Mouse (Mus musculus): ENCODE data around the gene Casz1. TPM values are rescaled to one million over a fixed set of nuclear protein-coding genes. Genes with fewer than 3 reads are reported as not detected.

Gene Casz1
- total RNA-seq, 1 experiment from 2014 or later = 2.5 TPM

- no peak for ATAC-seq (replicated peaks; ENCODE audit: low read depth, poor library complexity, severe bottlenecking)
Observed at GRCm38 (mm10) chr4:148925589-148926359, 121.5 kb downstream of the Casz1 start.

GRCm38 (mm10) chr4:148926459-148926858 is 122.2 kb downstream of the Casz1 start:
- ATAC-seq (replicated peaks; ENCODE audit: low read depth, poor library complexity, severe bottlenecking) = no peak

- no peak for ATAC-seq (replicated peaks; ENCODE audit: low read depth, poor library complexity, severe bottlenecking)
Observed at GRCm38 (mm10) chr4:148928316-148928715, 124.1 kb downstream of the Casz1 start.

- no peak for ATAC-seq (replicated peaks; ENCODE audit: low read depth, poor library complexity, severe bottlenecking)
Observed at GRCm38 (mm10) chr4:148928876-148929275, 124.6 kb downstream of the Casz1 start.

GRCm38 (mm10) chr4:148930721-148931229 is 126.5 kb downstream of the Casz1 start:
- ATAC-seq (replicated peaks; ENCODE audit: low read depth, poor library complexity, severe bottlenecking) = no peak

- no peak for ATAC-seq (replicated peaks; ENCODE audit: low read depth, poor library complexity, severe bottlenecking)
Observed at GRCm38 (mm10) chr4:148933109-148933508, 128.9 kb downstream of the Casz1 start.

GRCm38 (mm10) chr4:148935211-148935610 is 131.0 kb downstream of the Casz1 start:
- no peak for ATAC-seq (replicated peaks; ENCODE audit: low read depth, poor library complexity, severe bottlenecking)

- no peak for ATAC-seq (replicated peaks; ENCODE audit: low read depth, poor library complexity, severe bottlenecking)
Observed at GRCm38 (mm10) chr4:148936111-148936510, 131.9 kb downstream of the Casz1 start.

- ATAC-seq (replicated peaks; ENCODE audit: low read depth, poor library complexity, severe bottlenecking) = no peak
Observed at GRCm38 (mm10) chr4:148936727-148937126, 132.5 kb downstream of the Casz1 start.

GRCm38 (mm10) chr4:148938546-148938945 is 134.3 kb downstream of the Casz1 start:
- no peak for ATAC-seq (replicated peaks; ENCODE audit: low read depth, poor library complexity, severe bottlenecking)

GRCm38 (mm10) chr4:148940674-148941211 is 136.5 kb downstream of the Casz1 start:
- peak; percentile 94 for ATAC-seq (replicated peaks; ENCODE audit: low read depth, poor library complexity, severe bottlenecking)

GRCm38 (mm10) chr4:148941321-148941720 is 137.1 kb downstream of the Casz1 start:
- ATAC-seq (replicated peaks; ENCODE audit: low read depth, poor library complexity, severe bottlenecking) = peak; percentile 4

- ATAC-seq (replicated peaks; ENCODE audit: low read depth, poor library complexity, severe bottlenecking) = no peak
Observed at GRCm38 (mm10) chr4:148943099-148943498, 138.9 kb downstream of the Casz1 start.

GRCm38 (mm10) chr4:148945476-148945881 is 141.2 kb downstream of the Casz1 start:
- ATAC-seq (replicated peaks; ENCODE audit: low read depth, poor library complexity, severe bottlenecking) = no peak

- no peak for ATAC-seq (replicated peaks; ENCODE audit: low read depth, poor library complexity, severe bottlenecking)
Observed at GRCm38 (mm10) chr4:148946071-148946470, 141.8 kb downstream of the Casz1 start.

GRCm38 (mm10) chr4:148947833-148948388 is 143.7 kb downstream of the Casz1 start:
- ATAC-seq (replicated peaks; ENCODE audit: low read depth, poor library complexity, severe bottlenecking) = no peak

- no peak for ATAC-seq (replicated peaks; ENCODE audit: low read depth, poor library complexity, severe bottlenecking)
Observed at GRCm38 (mm10) chr4:148950487-148950886, 146.3 kb downstream of the Casz1 start.

GRCm38 (mm10) chr4:148950932-148951650 is 146.9 kb downstream of the Casz1 start:
- ATAC-seq (replicated peaks; ENCODE audit: low read depth, poor library complexity, severe bottlenecking) = no peak

GRCm38 (mm10) chr4:148951821-148952291 is 147.6 kb downstream of the Casz1 start:
- no peak for ATAC-seq (replicated peaks; ENCODE audit: low read depth, poor library complexity, severe bottlenecking)

Measured in common myeloid progenitor, adult 5-6 weeks (primary cell).